Mouse (Mus musculus) kidney, adult 2 months (tissue): Measurements from ENCODE around the gene 9130230L23Rik.

Source experiments
- CTCF ChIP-seq: fragments of 200-500 bp; conservative IDR thresholded peaks from 2 replicates; pipeline ENCODE4 v1.5.1; 2011; ENCODE audit warnings: low read depth, mild to moderate bottlenecking, control low read depth, low read length, moderate library complexity, mixed read lengths; ENCODE audit not compliant: insufficient read depth, insufficient read length
- POLR2A ChIP-seq: fragments of 200-500 bp; IDR thresholded peaks from one replicate; pipeline ENCODE4 v1.6.1; 2011; ENCODE audit warnings: low read depth, low read length, control low read depth

DNA sequence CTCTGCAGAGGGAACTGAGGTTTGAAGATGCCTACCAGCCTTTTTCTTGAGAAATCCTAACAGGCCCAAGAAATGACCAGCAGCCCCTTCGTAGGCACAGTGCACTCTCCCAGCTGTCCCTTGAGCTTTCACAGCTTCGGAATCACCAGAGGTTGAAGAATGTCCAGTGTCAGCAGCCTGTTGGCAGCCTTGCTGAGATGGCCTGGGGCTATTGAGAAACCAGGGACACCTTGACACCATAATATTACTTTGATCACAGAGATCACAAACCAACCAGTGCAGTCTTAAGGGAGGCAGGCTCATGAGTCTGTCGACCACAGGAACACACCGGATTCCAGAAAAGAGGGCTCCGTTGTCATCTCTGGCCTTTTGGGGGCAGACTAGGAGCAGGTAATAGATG lies 2.9 kb downstream of the 9130230L23Rik start:
- no peak; the same call in 1 of the 2 replicates for TF ChIP-seq CTCF
- TF ChIP-seq POLR2A = no peak
